19 mouse cellular contexts compared by ENCODE assay signal in genomic region chr5:150302123-150302522, GRCm38 (mm10).
DNase-seq lines count a peak whose midpoint lies in the region; ATAC-seq and TF ChIP-seq lines count a peak whose summit lies in the region.
"Had no signal": no experiment of that assay in that cellular context is flagged by ENCODE, and none has a peak within 500 bp of the region (broad histone marks: within the 10 kb centered on the region; RNA-seq: fewer than 3 reads in every experiment).

No protein-coding gene starts in this region.

- no peak overlapping the region for H3K4me3 ChIP-seq in cerebellum, adult 2 months (replicated peaks; ENCODE audit: insufficient read depth, low read depth, low read length)
- H3K4me3 ChIP-seq in kidney, embryonic 16.5 days (ENCODE audit: low read length) = no peak overlapping the region
- H3K4me3 ChIP-seq in stomach, postnatal 0 days (ENCODE audit: low read depth, low read length) = no peak overlapping the region
- H3K4me3 ChIP-seq: embryonic facial prominence, embryonic 10.5 days; forebrain, embryonic 15.5 days; heart, embryonic 13.5 days; hindbrain, embryonic 15.5 days had no signal

- H3K9me3 ChIP-seq in kidney, embryonic 16.5 days (ENCODE audit: low read length) = no peaks in the 10 kb centered on the region
- no peaks in the 10 kb centered on the region for H3K9me3 ChIP-seq in stomach, postnatal 0 days (ENCODE audit: control insufficient read depth, low read length)
- H3K9me3 ChIP-seq: embryonic facial prominence, embryonic 10.5 days; forebrain, embryonic 15.5 days; heart, embryonic 13.5 days; hindbrain, embryonic 15.5 days had no signal

- DNase-seq in cerebellum, postnatal 4 days (ENCODE audit: low spot score in 2 of 2) = no peak
- DNase-seq in cerebellum, adult 2 months = peak; percentile 56 to 80
- peak; percentile 44 to 52 for DNase-seq in cerebellum, postnatal 10 days
- DNase-seq in stomach, postnatal 0 days (ENCODE audit: low spot score) = no peak
- no peak for DNase-seq in urinary bladder, postnatal 14 days (ENCODE audit: low spot score)
- DNase-seq: adrenal gland, postnatal 10 days; B cell, adult 2 months; gastrocnemius, postnatal 14 days; heart, postnatal 36 days; kidney, adult 2 months had no signal

- WGBS in cerebellum, adult 2 months = 11% methylated on average over 2 of the region's 2 CpGs
- 82% methylated on average over 2 of the region's 2 CpGs for WGBS in kidney, embryonic 16.5 days
- 80% methylated on average over 2 of the region's 2 CpGs for WGBS in stomach, postnatal 0 days

- H3K4me2 ChIP-seq in kidney, embryonic 16.5 days (replicated peaks; ENCODE audit: low read depth, low read length) = no peak overlapping the region
- no peak overlapping the region for H3K4me2 ChIP-seq in stomach, postnatal 0 days (replicated peaks; ENCODE audit: low read depth)
- H3K4me2 ChIP-seq: forebrain, embryonic 15.5 days; heart, embryonic 13.5 days; hindbrain, embryonic 15.5 days had no signal

- H3K36me3 ChIP-seq in kidney, embryonic 16.5 days (ENCODE audit: insufficient read depth, low read length) = no peaks in the 10 kb centered on the region
- no peaks in the 10 kb centered on the region for H3K36me3 ChIP-seq in stomach, postnatal 0 days (ENCODE audit: control insufficient read depth, insufficient read depth, low read length)
- H3K36me3 ChIP-seq: embryonic facial prominence, embryonic 10.5 days; forebrain, embryonic 15.5 days; G1E; hindbrain, embryonic 15.5 days had no signal

- TF ChIP-seq EP300 in stomach, postnatal 0 days (optimal IDR thresholded peaks at IDR 0.05) = no peak

- no peak for TF ChIP-seq CTCF in cerebellum, adult 2 months (IDR thresholded peaks at IDR 0.05; ENCODE audit: borderline replicate concordance, insufficient read depth, low read depth, low read length)
- TF ChIP-seq CTCF in stomach, postnatal 0 days (IDR thresholded peaks at IDR 0.05; ENCODE audit: low read depth) = no peak

- TF ChIP-seq POLR2A in cerebellum, adult 2 months (IDR thresholded peaks at IDR 0.05; ENCODE audit: borderline replicate concordance, insufficient read depth, low read length) = no peak

- no peaks in the 10 kb centered on the region for H3K27me3 ChIP-seq in cerebellum, adult 2 months (ENCODE audit: control insufficient read depth, insufficient read depth, low read length)
- no peaks in the 10 kb centered on the region for H3K27me3 ChIP-seq in kidney, embryonic 16.5 days (ENCODE audit: insufficient read depth, low read length)
- H3K27me3 ChIP-seq in stomach, postnatal 0 days (ENCODE audit: control insufficient read depth, insufficient read depth, low read length) = no peaks in the 10 kb centered on the region
- H3K27me3 ChIP-seq: forebrain, embryonic 15.5 days; heart, embryonic 13.5 days; hindbrain, embryonic 15.5 days had no signal

- H3K27ac ChIP-seq in cerebellum, adult 2 months (ENCODE audit: insufficient read depth, low read length) = peak overlapping the region; percentile 62; the same call in 1 of the 2 replicates
- H3K27ac ChIP-seq in kidney, embryonic 16.5 days (ENCODE audit: low read length) = no peak overlapping the region
- H3K27ac ChIP-seq in stomach, postnatal 0 days (replicated peaks) = no peak overlapping the region
- H3K27ac ChIP-seq: embryonic facial prominence, embryonic 10.5 days; forebrain, embryonic 15.5 days; heart, embryonic 13.5 days; hindbrain, embryonic 15.5 days had no signal

- ATAC-seq in cerebellum, adult (ENCODE audit: insufficient number of reproducible peaks, low FRiP score, low TSS enrichment) = peak; percentile 71; the same call in 1 of the 2 replicates
- no peak for ATAC-seq in kidney, embryonic 16.5 days (ENCODE audit: low FRiP score, low TSS enrichment)
- no peak for ATAC-seq in stomach, postnatal 0 days (ENCODE audit: low FRiP score, low TSS enrichment)
- ATAC-seq: CD4-positive, CD25-positive, alpha-beta regulatory T cell, adult 4 months; forebrain, embryonic 15.5 days; intestine, embryonic 16.5 days had no signal

- no peak overlapping the region for H3K9ac ChIP-seq in kidney, embryonic 16.5 days (replicated peaks; ENCODE audit: low read length)
- no peak overlapping the region for H3K9ac ChIP-seq in stomach, postnatal 0 days (ENCODE audit: low read length)
- H3K9ac ChIP-seq: forebrain, embryonic 15.5 days; heart, embryonic 13.5 days; hindbrain, embryonic 15.5 days had no signal

- peaks cover 39% of the 10 kb centered on the region for H3K4me1 ChIP-seq in cerebellum, adult 2 months (ENCODE audit: control insufficient read depth, insufficient read depth, low read length)
- H3K4me1 ChIP-seq in kidney, embryonic 16.5 days (ENCODE audit: insufficient read depth, low read length) = no peaks in the 10 kb centered on the region
- H3K4me1 ChIP-seq in stomach, postnatal 0 days (replicated peaks; ENCODE audit: control insufficient read depth, insufficient read depth) = no peaks in the 10 kb centered on the region
- H3K4me1 ChIP-seq: embryonic facial prominence, embryonic 10.5 days; forebrain, embryonic 15.5 days had no signal

Comparison
In these comparisons a context has a peak if more than half of its experiments do, and no peak if none do; other contexts are left out.
1. DNase-seq: peak in cerebellum, adult 2 months (2 of 2) and cerebellum, postnatal 10 days (2 of 2); none in cerebellum, postnatal 4 days (0 of 2), stomach, postnatal 0 days (single experiment) and urinary bladder, postnatal 14 days (single experiment).